Comparison of ENCODE assay signal across 11 mouse cellular contexts in genomic region chr15:102683670-102684069, GRCm38 (mm10). TPM values are rescaled to one million over a fixed set of nuclear protein-coding genes. Genes with fewer than 3 reads are reported as not detected.
A peak's percentile ranks its signal among the peaks of the same experiment; 100 is the strongest.
DNase-seq lines count a peak whose midpoint lies in the region; ATAC-seq and TF ChIP-seq lines count a peak whose summit lies in the region.
"Had no signal": no experiment of that assay in that cellular context is flagged by ENCODE, and none has a peak within 500 bp of the region (broad histone marks: within the 10 kb centered on the region; RNA-seq: fewer than 3 reads in every experiment).

No protein-coding gene starts in this region.

- H3K9ac ChIP-seq in kidney, postnatal 0 days (ENCODE audit: low read depth, low read length): no peak overlapping the region
- H3K9ac ChIP-seq in CH12.LX (ENCODE audit: insufficient read depth, low read depth): no peak overlapping the region
- H3K9ac ChIP-seq: embryonic facial prominence, embryonic 12.5 days had no signal

- ATAC-seq in kidney, postnatal 0 days (replicated peaks; ENCODE audit: low FRiP score, low read depth): no peak

- H3K36me3 ChIP-seq in kidney, postnatal 0 days (ENCODE audit: insufficient read depth, low read length): no peaks in the 10 kb centered on the region
- no peaks in the 10 kb centered on the region for H3K36me3 ChIP-seq in CH12.LX (replicated peaks in 1 of 2; ENCODE audit: control insufficient read depth in 1 of 2, insufficient read depth in 1 of 2, low read length in 1 of 2)
- H3K36me3 ChIP-seq: embryonic facial prominence, embryonic 12.5 days had no signal

- no peak overlapping the region for H3K27ac ChIP-seq in kidney, postnatal 0 days
- H3K27ac ChIP-seq in CH12.LX (ENCODE audit: insufficient read depth, low read depth): no peak overlapping the region
- H3K27ac ChIP-seq in embryonic fibroblast, embryonic 13.5 days (ENCODE audit: insufficient read depth, low read length): no peak overlapping the region
- H3K27ac ChIP-seq: embryonic facial prominence, embryonic 12.5 days had no signal

- peak; percentile 51 for TF ChIP-seq RAD21 in CH12.LX (IDR thresholded peaks at IDR 0.05; ENCODE audit: low read depth, low read length)

- in situ Hi-C loops in CH12.LX (cut with MboI; ENCODE audit: low pct_ligation_motif_present, low pct_unique_long_range_greater_than_20kb, low sequenced_read_pairs): no loop called here

- DNase-seq in adrenal gland, postnatal 14 days: peak; percentile 48
- DNase-seq in adrenal gland, postnatal 4 days (ENCODE audit: low spot score in 2 of 2): no peak
- peak; percentile 57 for DNase-seq in kidney, postnatal 0 days (ENCODE audit: low spot score)
- no peak for DNase-seq in kidney, postnatal 25 days
- peak; percentile 49 for DNase-seq in CH12.LX (ENCODE audit: extremely low read depth)
- no peak for DNase-seq in right cerebral cortex, adult 2 months (ENCODE audit: low spot score in 2 of 2)
- DNase-seq in layer of hippocampus, adult 18-20 months (ENCODE audit: low spot score in 2 of 2): no peak
- DNase-seq: gastrocnemius, postnatal 36 days had no signal

- peak; percentile 56 for TF ChIP-seq CTCF in kidney, postnatal 0 days (IDR thresholded peaks at IDR 0.05; ENCODE audit: low read depth)
- peak; percentile 36 to 71; a peak in 3 of 4 replicates for TF ChIP-seq CTCF in CH12.LX (conservative IDR thresholded peaks at IDR 0.05 in 1 of 2, IDR thresholded peaks at IDR 0.05 in 1 of 2; ENCODE audit: low read depth in 2 of 2, low read length in 2 of 2)
- peak; percentile 40; the same call in 1 of the 2 replicates for TF ChIP-seq CTCF in embryonic fibroblast, embryonic 13.5 days (IDR thresholded peaks at IDR 0.05; ENCODE audit: borderline replicate concordance, insufficient read depth, low read length)

- WGBS in kidney, postnatal 0 days: 25% methylated on average over 1 of the region's 1 CpGs

- no peak overlapping the region for H3K4me2 ChIP-seq in kidney, postnatal 0 days (ENCODE audit: low read length)
- no peak overlapping the region for H3K4me2 ChIP-seq in CH12.LX (ENCODE audit: insufficient read depth, low read depth, poor library complexity, severe bottlenecking)
- H3K4me2 ChIP-seq: embryonic facial prominence, embryonic 12.5 days had no signal

- H3K79me2 ChIP-seq in CH12.LX (replicated peaks; ENCODE audit: control insufficient read depth, extremely low read depth, insufficient read depth, poor library complexity, severe bottlenecking): no peaks in the 10 kb centered on the region

- dilution Hi-C loops in CH12.LX (cut with MboI; ENCODE audit: extremely low pct_ligation_motif_present, extremely low pct_unique_long_range_greater_than_20kb, low sequenced_read_pairs): no loop called here

- no peaks in the 10 kb centered on the region for H3K4me1 ChIP-seq in kidney, postnatal 0 days (replicated peaks; ENCODE audit: insufficient read depth, low read length)
- H3K4me1 ChIP-seq in CH12.LX (ENCODE audit: control insufficient read depth in 1 of 2, insufficient read depth in 2 of 2): peaks cover 0 to 2% of the 10 kb centered on the region in 2 experiments; a peak in 1 of 4 replicates
- H3K4me1 ChIP-seq in embryonic fibroblast, embryonic 13.5 days (ENCODE audit: control insufficient read depth, insufficient read depth, low read length): no peaks in the 10 kb centered on the region
- H3K4me1 ChIP-seq: embryonic facial prominence, embryonic 12.5 days had no signal

- no peaks in the 10 kb centered on the region for H3K9me3 ChIP-seq in kidney, postnatal 0 days (replicated peaks; ENCODE audit: low read length)
- no peaks in the 10 kb centered on the region for H3K9me3 ChIP-seq in CH12.LX (replicated peaks; ENCODE audit: low read length)
- H3K9me3 ChIP-seq: embryonic facial prominence, embryonic 12.5 days had no signal

- no peak for TF ChIP-seq EP300 in CH12.LX (IDR thresholded peaks at IDR 0.05; ENCODE audit: low read length)

- H3K27me3 ChIP-seq in kidney, postnatal 0 days (ENCODE audit: insufficient read depth, low read length): no peaks in the 10 kb centered on the region
- H3K27me3 ChIP-seq in CH12.LX (replicated peaks): peaks cover 64% of the 10 kb centered on the region

- TF ChIP-seq POLR2A in CH12.LX (IDR thresholded peaks at IDR 0.05; ENCODE audit: low read depth, low read length): no peak
- TF ChIP-seq POLR2A in embryonic fibroblast, embryonic 13.5 days (IDR thresholded peaks at IDR 0.05; ENCODE audit: low read depth, low read length): no peak

- no peak overlapping the region for H3K4me3 ChIP-seq in kidney, postnatal 0 days (replicated peaks; ENCODE audit: low read depth, low read length)
- H3K4me3 ChIP-seq in CH12.LX (replicated peaks in 1 of 3; ENCODE audit: low read depth in 2 of 3, low read length in 2 of 3, poor library complexity in 1 of 3): no peak overlapping the region
- no peak overlapping the region for H3K4me3 ChIP-seq in embryonic fibroblast, embryonic 13.5 days (ENCODE audit: insufficient read depth, low read length)
- H3K4me3 ChIP-seq: embryonic facial prominence, embryonic 12.5 days had no signal

TF ChIP-seq in CH12.LX, 34 proteins besides CTCF, POLR2A, EP300 and RAD21:
- TF ChIP-seq MAX (IDR thresholded peaks at IDR 0.05; ENCODE audit: low read length) (no peak), E2F4 (IDR thresholded peaks at IDR 0.05; ENCODE audit: insufficient replicate concordance, low read depth, low read length) (no peak), SMC3 (IDR thresholded peaks at IDR 0.05; ENCODE audit: low read depth, low read length) (peak; percentile 41)

RNA-seq across cellular contexts. Expression of gene Atp5g2, which starts 11.5 kb away (rescaled TPM):
- total RNA-seq in adrenal gland, postnatal 14 days (2021): 35.4 and 47.3 TPM in 2 replicates
- total RNA-seq in adrenal gland, postnatal 4 days (2021): 10 to 100 TPM; 18.1 to 18.2 TPM
- 102 and 110 TPM in 2 replicates for polyA plus RNA-seq in kidney, postnatal 0 days (2015; fragmentation: Nextera tagmentation; extraction: Ambion mirVana)
- total RNA-seq in CH12.LX (2012; rRNA removed) (571 and 589 TPM in 2 replicates), CH12.LX (2014; rRNA removed) (281 and 297 TPM in 2 replicates)
- 33.9 and 35.0 TPM in 2 replicates for polyA plus RNA-seq in CH12.LX (2012; ENCODE audit: insufficient read length, low read depth)
- polyA plus RNA-seq in embryonic fibroblast, embryonic 13.5 days (2011; ENCODE audit: insufficient read length, low read depth, missing spikeins): 60.3 and 158 TPM in 2 replicates
- total RNA-seq in layer of hippocampus, adult 18-20 months (2021): 10 to 100 TPM; 14.5 to 15.6 TPM

RNA-seq across cellular contexts. Expression of gene Calcoco1, which starts 38.3 kb away (rescaled TPM):
- 85.8 and 96.7 TPM in 2 replicates for total RNA-seq in adrenal gland, postnatal 14 days (2021)
- 100 to 1,000 TPM; 118 to 120 TPM for total RNA-seq in adrenal gland, postnatal 4 days (2021)
- polyA plus RNA-seq in kidney, postnatal 0 days (2015; fragmentation: Nextera tagmentation; extraction: Ambion mirVana): 55.2 and 57.5 TPM in 2 replicates
- total RNA-seq in CH12.LX (2012; rRNA removed) (2.7 and 8.5 TPM in 2 replicates), CH12.LX (2014; rRNA removed) (3.6 and 4.5 TPM in 2 replicates)
- 7.6 and 9.7 TPM in 2 replicates for polyA plus RNA-seq in CH12.LX (2012; ENCODE audit: insufficient read length, low read depth)
- 35.0 and 44.0 TPM in 2 replicates for polyA plus RNA-seq in embryonic fibroblast, embryonic 13.5 days (2011; ENCODE audit: insufficient read length, low read depth, missing spikeins)
- 10 to 100 TPM; 86.9 to 92.4 TPM for total RNA-seq in layer of hippocampus, adult 18-20 months (2021)

RNA-seq across cellular contexts. Expression of gene Atf7, which starts 58.4 kb away (rescaled TPM):
- total RNA-seq in adrenal gland, postnatal 14 days (2021): 76.1 and 86.7 TPM in 2 replicates
- 10 to 100 TPM; 81.4 to 87.1 TPM for total RNA-seq in adrenal gland, postnatal 4 days (2021)
- 23.2 and 24.9 TPM in 2 replicates for polyA plus RNA-seq in kidney, postnatal 0 days (2015; fragmentation: Nextera tagmentation; extraction: Ambion mirVana)
- total RNA-seq in CH12.LX (2012; rRNA removed): 8.2 and 8.6 TPM in 2 replicates
- total RNA-seq in CH12.LX (2014; rRNA removed): 4.3 and 6.7 TPM in 2 replicates
- polyA plus RNA-seq in CH12.LX (2012; ENCODE audit: insufficient read length, low read depth): 30.7 and 31.9 TPM in 2 replicates
- 64.8 and 68.7 TPM in 2 replicates for polyA plus RNA-seq in embryonic fibroblast, embryonic 13.5 days (2011; ENCODE audit: insufficient read length, low read depth, missing spikeins)
- 10 to 100 TPM; 35.7 to 42.6 TPM for total RNA-seq in layer of hippocampus, adult 18-20 months (2021)

RNA-seq across cellular contexts. Expression of gene Gm28047, which starts 58.8 kb away (rescaled TPM):
- 2.8 TPM in 1 of 2 replicates, not detected in the other for total RNA-seq in adrenal gland, postnatal 14 days (2021)
- 1 to 10 TPM in 1 of 2 experiments, not detected in 1; 1.5 TPM for total RNA-seq in adrenal gland, postnatal 4 days (2021)
- 0.37 and 0.46 TPM in 2 replicates for polyA plus RNA-seq in kidney, postnatal 0 days (2015; fragmentation: Nextera tagmentation; extraction: Ambion mirVana)
- total RNA-seq in CH12.LX (2012; rRNA removed): not detected in 2 replicates
- not detected in 2 replicates for total RNA-seq in CH12.LX (2014; rRNA removed)
- not detected in 2 replicates for polyA plus RNA-seq in CH12.LX (2012; ENCODE audit: insufficient read length, low read depth)
- 2.0 TPM in 1 of 2 replicates, not detected in the other for polyA plus RNA-seq in embryonic fibroblast, embryonic 13.5 days (2011; ENCODE audit: insufficient read length, low read depth, missing spikeins)
- total RNA-seq in layer of hippocampus, adult 18-20 months (2021): 1 to 10 TPM in 1 of 2 experiments, not detected in 1; 1.6 TPM
- total RNA-seq: left cerebral cortex, postnatal 36 days had no signal
- polyA plus RNA-seq: embryonic facial prominence, embryonic 12.5 days had no signal

Comparison
In these comparisons a context has a peak if more than half of its experiments do, and no peak if none do; other contexts are left out.
1. DNase-seq: peak in adrenal gland, postnatal 14 days (single experiment), kidney, postnatal 0 days (single experiment) and CH12.LX (single experiment); none in adrenal gland, postnatal 4 days (0 of 2), kidney, postnatal 25 days (0 of 2), right cerebral cortex, adult 2 months (0 of 2) and layer of hippocampus, adult 18-20 months (0 of 2).
2. Peak in every context shown above with its lines, with median percentiles within 50 percentile points of each other: CTCF ChIP-seq.